Mouse (Mus musculus) kidney, adult 18-20 months (tissue): ENCODE measurements around the gene Gm4881.
A peak's percentile ranks its signal among the peaks of the same experiment; 100 is the strongest.

ENCODE experiments used
- DNase-seq: peaks from one replicate; pipeline ENCODE4 v3.0.0; 2021

The Gm4881 gene

DNA sequence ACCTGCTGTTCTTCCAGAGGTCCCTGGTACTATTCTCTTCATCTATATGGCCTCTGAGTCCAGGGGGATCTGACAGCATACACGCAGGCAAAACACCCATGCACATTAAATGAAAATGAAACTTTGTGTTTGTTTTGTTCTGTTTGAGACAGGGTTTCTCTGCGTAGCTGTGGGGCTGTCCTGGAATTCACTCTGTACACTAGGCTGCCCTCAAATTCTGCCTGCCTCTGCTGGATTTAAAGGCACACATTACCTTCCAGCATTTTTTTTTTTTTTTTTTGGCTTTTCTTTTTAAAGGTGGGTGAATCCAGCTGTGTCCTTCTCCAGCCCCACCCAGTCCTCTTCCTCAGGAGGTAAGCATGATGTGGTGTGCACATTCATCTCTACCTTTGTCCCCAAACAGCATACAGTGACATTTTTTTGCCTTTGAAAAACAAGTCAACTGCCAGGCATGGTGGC is 52.1 kb downstream of the Gm4881 start:
- no peak for DNase-seq

DNA sequence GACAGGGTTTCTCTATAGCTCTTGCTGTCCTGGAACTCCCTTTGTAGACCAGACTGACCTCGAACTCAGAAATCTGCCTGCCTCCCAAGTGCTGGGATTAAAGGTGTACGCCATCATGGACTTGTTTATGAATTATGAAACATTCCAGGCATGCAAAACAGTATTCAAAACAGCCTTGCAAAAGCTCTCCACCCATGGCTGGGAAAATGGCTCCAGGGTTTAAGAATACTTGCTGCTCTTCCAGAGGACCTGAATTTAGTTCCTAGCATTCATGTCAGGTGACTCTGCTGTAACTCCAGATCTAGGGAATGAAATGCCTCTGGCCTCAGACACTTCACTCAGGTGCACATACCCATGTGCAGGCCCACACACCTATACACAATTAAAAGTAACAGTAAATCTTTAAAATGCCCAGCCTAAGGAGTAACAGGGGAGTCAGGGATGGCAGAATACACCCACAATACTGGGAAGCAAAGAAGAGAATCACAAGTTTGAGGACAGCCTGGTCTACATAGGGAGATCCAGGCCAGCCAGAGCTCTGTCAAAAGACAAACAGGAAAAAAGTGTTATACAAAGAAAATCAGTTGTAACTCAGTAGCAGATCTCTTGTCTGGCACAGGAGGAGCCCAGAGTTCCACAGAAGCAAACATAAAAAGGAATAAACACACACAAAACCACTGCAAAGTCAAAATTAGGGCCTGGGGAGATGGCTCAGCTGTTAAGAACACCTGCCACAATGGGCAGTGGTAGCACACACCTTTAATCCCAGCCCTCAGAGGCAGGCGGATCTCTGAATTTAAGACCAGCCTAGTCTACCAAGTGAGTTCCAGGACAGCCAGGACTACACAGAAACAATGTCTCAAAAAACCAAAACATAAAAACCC is 52.8 kb downstream of the Gm4881 start:
- no peak for DNase-seq

DNA sequence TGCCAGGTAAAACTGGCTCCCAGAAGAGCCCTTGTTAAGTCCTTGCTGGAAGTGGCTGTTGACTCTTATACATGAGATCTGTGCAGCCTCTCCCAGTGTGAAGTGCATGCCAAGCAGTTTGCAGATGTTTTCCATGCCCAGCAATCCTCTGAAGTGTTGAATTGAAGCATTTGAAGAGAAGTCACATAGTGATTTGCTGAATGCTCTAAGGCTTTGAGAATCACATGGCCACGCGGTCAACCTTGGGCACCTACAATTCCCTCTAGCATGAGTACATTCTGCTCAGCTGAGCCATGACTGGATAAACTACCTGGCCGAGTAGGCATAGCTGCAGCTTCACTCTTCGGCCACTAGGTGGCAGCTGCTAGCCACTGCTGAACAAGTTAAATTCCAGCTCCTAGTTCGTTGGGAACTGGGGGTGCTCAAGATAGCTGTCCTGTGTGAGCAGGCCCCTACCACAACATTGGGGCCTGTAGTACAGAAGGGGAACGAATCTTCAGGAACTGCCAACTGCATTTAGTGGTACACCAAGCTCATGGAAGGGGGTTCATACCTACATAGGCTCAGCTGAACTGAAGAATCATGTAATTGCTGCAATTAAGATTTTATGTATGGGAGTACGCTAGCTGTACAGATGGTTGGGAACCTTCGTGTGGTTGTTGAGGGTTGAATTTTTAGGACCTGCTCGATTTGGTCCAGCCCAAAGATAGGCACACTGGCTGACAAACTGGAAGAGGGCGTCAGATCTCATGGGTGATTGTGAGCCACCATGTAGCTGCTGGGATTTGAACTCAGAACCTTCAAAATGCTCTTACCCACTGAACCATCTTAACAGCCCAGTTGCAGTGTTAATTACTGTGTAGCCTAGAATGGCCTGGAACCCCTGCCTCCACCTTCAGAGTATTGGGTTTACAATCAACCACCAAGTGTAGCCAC is 53.7 kb downstream of the Gm4881 start:
- DNase-seq = peak; percentile 68

DNA sequence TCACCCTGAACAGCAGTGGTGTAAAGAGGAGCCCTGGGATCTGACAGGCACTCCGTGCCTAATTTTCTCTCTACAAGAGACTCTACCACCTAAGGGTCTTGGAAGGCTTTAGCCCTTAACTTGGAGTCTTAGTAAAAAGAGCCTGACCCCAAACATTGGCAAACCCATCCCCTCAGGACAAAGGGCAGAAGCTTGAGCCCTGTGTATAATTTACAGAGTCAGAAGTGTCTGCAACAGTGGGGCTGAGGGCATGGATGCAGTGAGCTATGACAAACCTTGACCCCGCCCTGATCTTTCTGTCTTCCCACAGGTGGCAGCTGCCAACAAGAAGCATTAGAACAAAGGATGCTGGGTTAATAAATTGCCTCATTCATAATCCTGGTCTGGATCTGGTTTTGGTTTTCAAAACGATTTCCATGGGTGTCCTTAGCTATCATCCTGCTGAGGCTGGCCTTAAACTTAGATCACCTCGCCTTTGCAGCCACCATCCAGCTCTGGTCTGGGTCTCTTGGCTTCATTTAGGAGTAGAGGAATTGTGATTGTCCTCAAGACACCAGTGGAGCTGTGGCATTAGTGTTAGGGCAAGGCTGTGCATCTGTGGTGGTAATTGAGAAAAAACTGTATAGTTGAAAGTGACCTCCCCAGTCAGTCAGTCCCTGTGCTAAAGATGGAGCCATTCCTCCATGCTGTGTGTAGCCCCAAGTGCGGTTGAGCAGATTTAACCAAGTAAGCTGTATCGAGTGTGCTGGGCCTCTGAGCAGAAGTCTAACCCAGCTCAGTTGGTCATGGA is 54.7 kb downstream of the Gm4881 start:
- peak; percentile 57 for DNase-seq

DNA sequence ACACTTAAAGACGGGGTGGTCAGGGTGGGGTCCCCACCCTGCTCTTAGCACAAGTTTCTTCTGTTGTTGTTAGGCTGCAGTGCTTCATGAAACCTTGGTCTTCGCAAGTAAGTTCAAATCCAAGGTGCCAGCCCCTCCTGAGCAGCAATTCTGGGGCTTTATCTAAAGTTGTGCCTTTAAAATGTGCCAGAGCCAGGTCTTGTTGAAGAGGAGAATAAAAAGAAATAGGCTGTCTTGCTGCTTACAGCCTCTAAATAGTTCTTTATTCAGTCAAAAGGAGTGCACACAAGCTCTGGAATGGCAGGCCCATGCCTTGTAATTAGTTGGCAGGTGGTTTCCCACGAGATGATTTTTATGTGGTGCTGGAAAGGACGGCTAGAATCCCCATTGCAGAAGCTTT is 57.2 kb downstream of the Gm4881 start:
- no peak for DNase-seq

DNA sequence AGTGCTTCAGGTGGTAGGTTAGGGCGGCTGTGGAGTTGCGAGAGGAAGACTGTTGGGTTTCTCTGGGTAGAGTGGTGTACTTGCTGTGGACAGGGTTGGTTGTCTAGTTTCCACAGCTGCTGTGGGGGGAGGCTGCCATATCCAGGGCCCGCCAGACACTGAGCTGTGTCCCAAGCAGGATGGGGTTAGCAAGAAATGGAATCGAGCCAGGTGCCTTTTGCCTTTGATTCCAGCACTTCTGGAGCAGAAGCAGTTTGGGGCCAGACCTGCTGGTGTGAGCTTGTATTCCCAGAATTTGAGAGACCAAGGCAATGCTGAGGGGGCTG is 58.0 kb downstream of the Gm4881 start:
- peak; percentile 39 for DNase-seq

DNA sequence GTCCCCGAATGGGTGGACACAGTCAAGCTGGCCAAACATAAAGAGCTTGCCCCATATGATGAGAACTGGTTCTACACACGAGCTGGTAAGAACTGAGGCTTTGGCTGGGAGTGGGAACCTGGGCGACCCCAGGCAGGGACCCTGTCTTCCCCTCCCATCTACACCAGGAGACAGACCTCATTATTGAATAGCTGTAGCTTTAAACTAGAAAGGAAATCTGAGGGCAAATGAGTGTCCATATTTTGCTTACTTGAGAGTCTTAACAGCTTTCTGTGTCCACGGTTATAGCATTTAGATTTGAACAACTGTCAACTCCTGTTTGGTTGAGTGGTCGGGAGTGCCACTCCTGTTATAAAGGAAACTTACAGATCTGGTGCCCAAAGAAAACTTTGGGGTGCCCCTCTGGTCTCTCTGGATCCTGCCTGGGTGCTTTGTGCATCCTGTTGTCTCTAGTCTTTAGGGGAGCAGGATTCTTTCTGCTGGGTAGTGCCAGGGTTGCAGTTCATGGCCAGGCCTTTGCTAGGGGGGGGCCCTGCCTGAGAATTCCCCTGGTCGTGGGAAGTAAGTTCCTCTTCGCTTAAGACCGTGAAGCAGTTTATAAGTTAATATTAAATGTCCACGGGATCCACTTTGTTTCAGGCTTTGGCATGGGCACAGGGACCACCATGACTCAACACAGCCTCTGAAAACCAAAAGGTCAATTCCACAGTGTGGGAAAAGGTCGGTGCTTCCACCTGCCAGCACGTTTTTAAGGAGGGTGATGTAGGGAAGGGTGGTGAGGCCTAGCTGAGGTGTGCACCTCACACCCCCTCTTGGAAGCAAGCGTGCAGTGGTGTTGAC is 58.6 kb downstream of the Gm4881 start:
- no peak for DNase-seq

DNA sequence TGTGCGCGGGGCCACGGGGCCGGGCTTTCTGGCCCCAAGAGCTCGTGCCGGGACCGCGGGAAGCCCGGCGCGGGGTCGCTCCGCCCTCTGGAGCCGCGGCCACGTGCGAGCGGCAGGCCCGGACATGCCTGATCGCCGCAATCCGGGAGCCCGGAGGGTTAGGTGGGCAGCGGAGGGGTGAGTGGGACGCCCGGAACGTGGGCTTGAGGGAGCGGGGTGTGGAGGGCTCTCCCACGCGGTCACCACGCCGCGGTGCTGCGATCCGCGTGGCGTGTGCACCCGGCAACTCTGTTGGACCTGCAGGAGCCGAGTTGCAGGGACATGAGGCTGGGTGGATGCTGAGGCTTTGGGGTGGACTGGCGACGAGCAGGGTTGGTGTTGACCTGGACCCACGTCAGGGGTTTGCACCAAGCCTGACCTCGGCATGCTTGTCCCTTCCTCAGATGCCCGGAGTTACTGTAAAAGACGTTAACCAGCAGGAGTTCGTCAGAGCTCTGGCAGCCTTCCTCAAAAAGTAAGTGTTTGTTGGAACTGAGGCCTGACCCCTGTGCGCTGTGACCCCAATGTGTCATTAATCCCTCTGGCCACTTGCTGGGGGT is 59.5 kb downstream of the Gm4881 start:
- DNase-seq = no peak

DNA sequence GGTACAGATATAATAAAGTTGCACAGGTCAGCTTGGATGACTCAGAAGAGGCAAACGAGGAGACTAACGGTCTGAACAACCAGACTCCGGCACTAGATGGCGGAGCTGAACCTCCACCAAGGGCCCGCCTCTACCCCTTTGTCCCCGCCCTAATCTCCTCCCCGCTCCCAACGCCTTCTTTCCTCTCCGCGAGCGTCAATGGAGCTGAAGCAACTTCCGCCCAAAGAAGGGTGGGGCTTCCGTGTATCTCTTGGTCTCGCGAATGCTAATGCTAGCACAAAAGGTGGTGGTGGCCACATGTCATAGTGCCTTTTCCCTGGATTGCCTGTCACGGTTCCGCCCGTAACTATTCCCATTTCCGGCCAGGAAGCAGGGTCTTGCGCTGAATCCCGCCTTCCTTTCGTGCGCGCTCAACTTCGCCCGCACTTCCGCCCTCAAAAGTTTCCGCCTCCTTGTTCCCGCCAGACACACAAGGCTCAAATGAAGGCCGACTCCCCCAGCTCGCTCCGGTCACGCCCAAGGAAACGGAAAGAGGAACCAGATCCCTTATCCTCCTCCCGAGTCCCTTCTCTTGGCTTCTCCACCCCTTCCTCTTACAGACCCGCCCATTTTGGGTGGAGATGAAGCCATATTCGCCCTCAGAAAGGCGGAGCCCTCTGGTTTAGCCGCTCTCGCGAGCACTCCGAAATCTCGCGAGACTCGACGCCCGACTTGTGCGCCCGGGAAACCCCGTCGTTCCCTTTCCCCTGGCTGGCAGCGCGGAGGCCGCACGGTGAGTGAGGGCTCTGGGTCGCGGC is 60.2 kb downstream of the Gm4881 start, which contains the start of gene Rps19:
Gene Rps19, plus strand, starts transcription at position 476 of the 797 bp plus-strand sequence.
- DNase-seq = peak; percentile 99

DNA sequence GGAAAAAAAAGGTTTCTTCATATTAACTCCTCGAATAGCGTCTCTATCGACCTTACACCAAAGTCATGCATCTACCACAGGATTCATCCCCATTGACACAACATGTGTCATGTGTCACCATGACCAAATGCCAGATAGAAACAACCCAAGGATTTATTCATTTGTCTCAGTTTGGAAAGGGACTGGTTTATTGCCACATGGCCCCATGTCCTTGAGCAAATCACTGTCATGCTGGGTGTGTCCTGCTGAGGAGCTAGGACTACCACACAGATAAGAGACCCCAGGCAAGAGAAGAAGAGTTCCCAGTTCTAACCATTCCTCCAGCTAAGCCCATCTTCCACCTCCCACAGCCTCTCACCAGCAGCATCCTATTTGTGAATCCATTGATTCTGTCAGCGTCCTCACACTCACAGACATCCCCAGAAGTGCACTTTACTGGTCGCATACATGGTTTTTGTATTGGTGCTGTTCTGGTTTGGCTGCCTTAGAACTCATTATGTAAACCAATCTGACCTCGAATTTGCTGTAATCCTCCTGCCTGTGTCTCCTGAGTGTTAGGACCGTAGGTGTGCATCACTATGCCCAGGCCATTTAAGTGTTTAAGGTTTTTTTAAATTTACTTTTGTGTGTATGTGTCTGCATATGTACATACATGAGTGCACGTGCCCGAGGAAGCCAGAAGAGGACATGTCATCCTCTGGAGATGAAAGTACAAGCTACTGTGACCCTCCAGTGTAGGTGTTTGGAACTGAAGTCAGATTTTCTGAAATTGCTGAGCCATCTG is 61.7 kb downstream of the Gm4881 start:
- DNase-seq = no peak

DNA sequence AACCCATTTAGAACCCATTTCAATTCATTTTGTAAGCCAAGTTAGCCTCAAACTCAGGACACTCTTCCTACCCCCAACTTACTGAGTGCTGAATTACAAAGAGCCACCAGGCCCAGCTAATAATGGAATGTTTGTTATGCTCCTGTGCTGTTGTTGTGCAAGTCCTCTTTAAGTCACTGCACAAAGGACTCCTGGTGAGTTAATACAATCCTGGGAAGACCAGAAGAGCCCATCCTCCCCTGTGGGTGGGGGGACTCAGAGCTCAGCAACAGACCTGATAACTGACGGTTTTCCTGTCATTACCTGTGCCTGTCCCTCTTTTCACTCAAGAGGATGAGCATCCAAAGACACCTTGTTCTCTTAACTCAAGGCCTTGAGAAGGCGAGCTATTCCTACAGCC is 64.7 kb downstream of the Gm4881 start:
- DNase-seq = no peak

DNA sequence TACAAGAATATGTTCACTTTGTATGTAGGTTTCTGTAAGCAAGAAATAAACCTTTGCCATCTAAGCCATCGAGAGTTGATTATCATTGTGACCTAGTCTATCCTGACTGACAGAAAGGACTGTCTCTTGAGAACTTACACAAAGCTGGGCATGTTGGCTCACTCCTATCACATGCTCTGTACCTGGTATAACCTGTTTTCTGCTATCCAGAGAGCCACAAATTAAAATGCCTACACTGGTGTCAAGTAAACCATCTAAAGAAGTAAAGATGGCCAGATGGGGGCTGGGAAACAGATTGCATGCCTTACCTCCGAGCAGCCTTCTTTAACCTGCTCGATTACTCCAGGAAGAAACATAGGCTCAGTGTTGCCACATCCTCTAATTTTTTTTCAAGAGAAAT is 66.7 kb downstream of the Gm4881 start:
- DNase-seq = no peak
